Mouse (Mus musculus): ENCODE measurements around the gene Apol7b.
A peak's percentile ranks its signal among the peaks of the same experiment; 100 is the strongest.
"Not testable (repeated sequence)": the region's sequence is repeated elsewhere in the genome, so short reads cannot be mapped to it uniquely, and the experiment has no call there.

Apol7b gene

GRCm38 (mm10) chr15:77447392-77447791 is at the start of gene Apol7b:
TSS of gene Apol7b (minus strand) at chr15:77447492.
- not testable (repeated sequence) for DNase-seq

- DNase-seq: not testable (repeated sequence)
Measured at GRCm38 (mm10) chr15:77494694-77495093, 47.4 kb upstream of the Apol7b start.

GRCm38 (mm10) chr15:77493181-77493580 is 45.9 kb upstream of the Apol7b start:
- not testable (repeated sequence) for DNase-seq

- no peak for DNase-seq
Measured at GRCm38 (mm10) chr15:77482140-77482794, 35.0 kb upstream of the Apol7b start.

- DNase-seq: not testable (repeated sequence)
Measured at GRCm38 (mm10) chr15:77476693-77477092, 29.4 kb upstream of the Apol7b start, which contains the start of gene Apol10a. TSS of gene Apol10a (plus strand) at chr15:77477047.

GRCm38 (mm10) chr15:77474699-77475390 is 27.6 kb upstream of the Apol7b start:
- DNase-seq: not testable (repeated sequence)

GRCm38 (mm10) chr15:77449927-77450326 is 2.6 kb upstream of the Apol7b start:
- DNase-seq: peak in 1 of 2 experiments; percentile 4

GRCm38 (mm10) chr15:77445668-77446067 is 1.6 kb downstream of the Apol7b start:
- not testable (repeated sequence) for DNase-seq

GRCm38 (mm10) chr15:77444746-77445145 is 2.5 kb downstream of the Apol7b start:
- DNase-seq: not testable (repeated sequence)

- DNase-seq: not testable (repeated sequence)
Measured at GRCm38 (mm10) chr15:77428690-77429448, 18.4 kb downstream of the Apol7b start.

- not testable (repeated sequence) for DNase-seq
Measured at GRCm38 (mm10) chr15:77422925-77423324, 24.4 kb downstream of the Apol7b start.

GRCm38 (mm10) chr15:77419657-77420056 is 27.6 kb downstream of the Apol7b start:
- DNase-seq: not testable (repeated sequence)

GRCm38 (mm10) chr15:77416655-77417333 is 30.5 kb downstream of the Apol7b start:
- not testable (repeated sequence) for DNase-seq

GRCm38 (mm10) chr15:77415653-77416052 is 31.6 kb downstream of the Apol7b start:
- not testable (repeated sequence) for DNase-seq

- not testable (repeated sequence) for DNase-seq
Measured at GRCm38 (mm10) chr15:77412695-77413094, 34.6 kb downstream of the Apol7b start.

GRCm38 (mm10) chr15:77411035-77411434 is 36.3 kb downstream of the Apol7b start, which contains the start of gene Apol9a:
TSS of gene Apol9a (minus strand) at chr15:77411135.
- not testable (repeated sequence) for DNase-seq

GRCm38 (mm10) chr15:77406370-77406769 is 40.9 kb downstream of the Apol7b start:
- DNase-seq: not testable (repeated sequence)

- peak in 1 of 2 experiments; percentile 9 for DNase-seq
Measured at GRCm38 (mm10) chr15:77399027-77399426, 48.3 kb downstream of the Apol7b start, which contains the start of gene Apol7a. TSS of gene Apol7a (minus strand) at chr15:77399110.

- peak; percentile 13 to 39 for DNase-seq
Measured at GRCm38 (mm10) chr15:77397450-77398132, 49.7 kb downstream of the Apol7b start.

- DNase-seq: not testable (repeated sequence)
Measured at GRCm38 (mm10) chr15:77393832-77394231, 53.5 kb downstream of the Apol7b start.

- no peak for DNase-seq
Measured at GRCm38 (mm10) chr15:77387462-77387861, 59.8 kb downstream of the Apol7b start.
